Mouse (Mus musculus) liver, postnatal 0 days (tissue): ENCODE results near the gene Zic2.

Experiments used
- CTCF ChIP-seq: sonication (generic); IDR thresholded peaks from 2 replicates; pipeline ENCODE4 v1.5.1; 2016; ENCODE audit warnings: antibody characterized with exemption, low read depth
- EP300 ChIP-seq: IDR thresholded peaks from 2 replicates; pipeline ENCODE4 v1.6.1; 2016; ENCODE audit warnings: antibody characterized with exemption, low read depth, mild to moderate bottlenecking

- TF ChIP-seq CTCF (no peak), EP300 (no peak)
Observed at GRCm38 (mm10) chr14:122427204-122427560, 48.1 kb upstream of the Zic2 start.
